Mouse (Mus musculus) CH12.LX (cell line): ENCODE measurements at regions not wholly inside any gene's neighbourhood (a gene's known extent, or its start where the extent isn't known, plus 50 kb on each side); places are given as distances from the start of the nearest gene placed in this dataset.

Source experiments
- DNase-seq: peaks from one replicate; pipeline ENCODE4 v3.0.0-alpha.2; 2013; ENCODE audit errors: extremely low read depth
- H3K27ac ChIP-seq: 2 replicates; pipeline ENCODE4 v1.5.1; 2012; ENCODE audit warnings: low read depth, mild to moderate bottlenecking, control low read depth, moderate library complexity; ENCODE audit not compliant: insufficient read depth
- H3K27me3 ChIP-seq: replicated peaks from 2 replicates; pipeline ENCODE3; 2012; ENCODE audit warnings: inconsistent platforms
- H3K36me3 ChIP-seq, 2 experiments: replicated peaks in 1 of 2; 2 replicates each; pipeline versions ENCODE3 to v1.6.1; 2012; ENCODE audit warnings: inconsistent platforms in 1 of 2, low read length in 1 of 2, mild to moderate bottlenecking in 1 of 2, mixed read lengths in 1 of 2, moderate library complexity in 1 of 2; ENCODE audit not compliant: control insufficient read depth in 1 of 2, insufficient read depth in 1 of 2
- H3K4me1 ChIP-seq, 2 experiments: 2 replicates each; pipeline ENCODE4 v1.6.1; 2012; ENCODE audit warnings: inconsistent platforms in 1 of 2, moderate library complexity in 1 of 2; ENCODE audit not compliant: insufficient read depth in 2 of 2, control insufficient read depth in 1 of 2
- H3K4me2 ChIP-seq: 2 replicates; pipeline ENCODE4 v1.6.1; 2012; ENCODE audit warnings: low read depth, mild to moderate bottlenecking, control low read depth; ENCODE audit not compliant: poor library complexity, insufficient read depth, severe bottlenecking
- H3K4me3 ChIP-seq, 3 experiments: fragments of 150-350 bp in 1 of 3; sonication (generic) in 1 of 3; replicated peaks in 1 of 3; 2 replicates each; pipeline versions ENCODE3 to v1.5.1; 2011 to 2012; ENCODE audit warnings: low read depth in 2 of 3, low read length in 2 of 3, mild to moderate bottlenecking in 2 of 3, moderate library complexity in 2 of 3, control low read depth in 1 of 3, improper control_type of control experiment in 1 of 3, inconsistent platforms in 1 of 3, mixed read lengths in 1 of 3; ENCODE audit not compliant: poor library complexity in 1 of 3
- H3K79me2 ChIP-seq: replicated peaks from 2 replicates; pipeline ENCODE4 v1.6.1; 2012; ENCODE audit warnings: mild to moderate bottlenecking, moderate library complexity; ENCODE audit not compliant: control insufficient read depth, poor library complexity, insufficient read depth, severe bottlenecking; ENCODE audit errors: extremely low read depth
- H3K9ac ChIP-seq: 2 replicates; pipeline ENCODE4 v1.6.1; 2012; ENCODE audit warnings: low read depth, mild to moderate bottlenecking, control low read depth, moderate library complexity; ENCODE audit not compliant: insufficient read depth
- H3K9me3 ChIP-seq: replicated peaks from 2 replicates; pipeline ENCODE3; 2012; ENCODE audit warnings: low read length, inconsistent platforms, mixed read lengths
- BHLHE40 ChIP-seq: IDR thresholded peaks from 2 replicates; pipeline ENCODE4 v1.6.1; 2011; ENCODE audit warnings: mild to moderate bottlenecking, low read depth, low read length, improper control_type of control experiment
- CTCF ChIP-seq, 2 experiments: IDR thresholded peaks in 1 of 2; conservative IDR thresholded peaks in 1 of 2; 2 replicates each; pipeline ENCODE4 v1.5.1; 2011 to 2012; ENCODE audit warnings: low read depth in 2 of 2, low read length in 2 of 2, improper control_type of control experiment in 1 of 2, inconsistent platforms in 1 of 2, mild to moderate bottlenecking in 1 of 2, moderate library complexity in 1 of 2
- ELF1 ChIP-seq: IDR thresholded peaks from 2 replicates; pipeline ENCODE4 v1.6.1; 2014; ENCODE audit warnings: low read depth, mild to moderate bottlenecking, inconsistent platforms, low read length, improper control_type of control experiment
- GABPA ChIP-seq: IDR thresholded peaks from 2 replicates; pipeline ENCODE4 v1.6.1; 2012; ENCODE audit warnings: low read depth, low read length, improper control_type of control experiment, inconsistent platforms; ENCODE audit not compliant: insufficient replicate concordance
- HCFC1 ChIP-seq: IDR thresholded peaks from 2 replicates; pipeline ENCODE4 v1.6.1; 2012; ENCODE audit warnings: low read depth, mild to moderate bottlenecking, inconsistent platforms, low read length, improper control_type of control experiment
- IRF4 ChIP-seq: IDR thresholded peaks from 2 replicates; pipeline ENCODE4 v1.6.1; 2014; ENCODE audit warnings: low read depth, mild to moderate bottlenecking, inconsistent platforms, low read length, improper control_type of control experiment
- MAFK ChIP-seq: IDR thresholded peaks from 2 replicates; pipeline ENCODE4 v1.6.1; 2011; ENCODE audit warnings: low read length, improper control_type of control experiment; ENCODE audit not compliant: insufficient replicate concordance
- MXI1 ChIP-seq: IDR thresholded peaks from 2 replicates; pipeline ENCODE4 v1.6.1; 2011; ENCODE audit warnings: mild to moderate bottlenecking, low read depth, low read length, improper control_type of control experiment
- RAD21 ChIP-seq: IDR thresholded peaks from 2 replicates; pipeline ENCODE4 v1.6.1; 2011; ENCODE audit warnings: low read depth, mild to moderate bottlenecking, low read length, improper control_type of control experiment, moderate library complexity
- RCOR1 ChIP-seq: conservative IDR thresholded peaks from 2 replicates; pipeline ENCODE4 v1.6.1; 2012; ENCODE audit warnings: low read depth, mild to moderate bottlenecking, inconsistent platforms, low read length, improper control_type of control experiment
- SMC3 ChIP-seq: IDR thresholded peaks from 2 replicates; pipeline ENCODE4 v1.6.1; 2011; ENCODE audit warnings: low read depth, low read length, improper control_type of control experiment
- TBP ChIP-seq: conservative IDR thresholded peaks from 2 replicates; pipeline ENCODE4 v1.6.1; 2011; ENCODE audit warnings: low read depth, low read length, improper control_type of control experiment
- TCF12 ChIP-seq: IDR thresholded peaks from 2 replicates; pipeline ENCODE4 v1.6.1; 2014; ENCODE audit warnings: low read depth, mild to moderate bottlenecking, inconsistent platforms, low read length, improper control_type of control experiment
- USF2 ChIP-seq: conservative IDR thresholded peaks from 2 replicates; pipeline ENCODE4 v1.6.1; 2011; ENCODE audit warnings: low read depth, low read length, improper control_type of control experiment
- ZKSCAN1 ChIP-seq: IDR thresholded peaks from 2 replicates; pipeline ENCODE4 v1.6.1; 2012; ENCODE audit warnings: low read depth, inconsistent platforms, low read length, improper control_type of control experiment, borderline replicate concordance
- ZMIZ1 ChIP-seq: IDR thresholded peaks from 2 replicates; pipeline ENCODE4 v1.6.1; 2012; ENCODE audit warnings: low read depth, mild to moderate bottlenecking, inconsistent platforms, low read length, improper control_type of control experiment
- dilution Hi-C: fragments of 300-500 bp; cut with MboI; formaldehyde crosslinking; loops from 2 replicates; pipeline ENCODE4 v1.14.3; 2020; ENCODE audit warnings: low sequenced_read_pairs; ENCODE audit not compliant: extremely low pct_unique_long_range_greater_than_20kb, extremely low pct_ligation_motif_present
- in situ Hi-C: fragments of 300-500 bp; cut with MboI; formaldehyde crosslinking; loops from 3 replicates; pipeline ENCODE4 v1.14.3; 2019; ENCODE audit warnings: low sequenced_read_pairs, low pct_ligation_motif_present, low pct_unique_long_range_greater_than_20kb, mixed read lengths

- dilution Hi-C loops = no loop called here
Observed at GRCm38 (mm10) chrX:21828975-21829374, 84.1 kb upstream of the Gm28269 start.

DNA sequence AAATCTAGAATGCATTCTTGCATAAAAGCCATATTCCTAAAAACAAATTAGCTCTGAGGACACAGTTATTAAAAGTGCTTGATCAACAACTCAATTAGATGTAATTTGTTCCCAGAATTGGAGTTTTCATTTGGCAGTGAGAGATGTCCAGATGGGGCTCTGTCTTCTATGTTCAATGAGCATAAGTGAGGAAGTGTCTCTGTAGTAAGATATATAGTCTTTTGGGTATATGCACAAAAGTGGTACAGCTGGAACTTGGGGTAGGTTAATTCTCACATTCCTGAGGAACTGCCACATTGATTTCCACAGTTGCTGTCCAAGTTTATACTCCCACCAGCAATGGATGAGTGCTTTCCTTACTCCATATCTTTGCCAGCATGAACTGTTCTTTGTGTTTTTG is 64.3 kb upstream of the Gm28269 start:
- in situ Hi-C loops = no loop called here
- no peak for DNase-seq
- TF ChIP-seq HCFC1 = no peak
- no peak for TF ChIP-seq MXI1
- TF ChIP-seq RCOR1 = no peak
- TF ChIP-seq MAFK = no peak
- no peak for TF ChIP-seq IRF4
- no peak for TF ChIP-seq RAD21
- TF ChIP-seq BHLHE40 = no peak
- no peak for TF ChIP-seq TCF12
- no peak for TF ChIP-seq ZKSCAN1
- TF ChIP-seq SMC3 = no peak
- TF ChIP-seq ELF1 = no peak
- TF ChIP-seq GABPA = no peak
- no peak for TF ChIP-seq TBP
- no peak for TF ChIP-seq ZMIZ1
- TF ChIP-seq, all 38 proteins: peak for 0
- no peaks in the 10 kb centered on the region for H3K9me3 ChIP-seq
- H3K27ac ChIP-seq = no peak overlapping the region
- H3K27me3 ChIP-seq = no peaks in the 10 kb centered on the region
- H3K9ac ChIP-seq = no peak overlapping the region
- H3K4me2 ChIP-seq = no peak overlapping the region
- no peaks in the 10 kb centered on the region for H3K4me1 ChIP-seq
- dilution Hi-C loops = no loop called here
- no peak overlapping the region for H3K4me3 ChIP-seq
- no peaks in the 10 kb centered on the region for H3K36me3 ChIP-seq
- no peaks in the 10 kb centered on the region for H3K79me2 ChIP-seq

More at GRCm38 (mm10) chrX:21828975-21829374, 84.1 kb upstream of the Gm28269 start:
- Histone ChIP-seq H3K27me3 (no peaks in the 10 kb centered on the region), H3K4me3 (no peak overlapping the region), H3K9ac (no peak overlapping the region), H3K4me2 (no peak overlapping the region), H3K79me2 (no peaks in the 10 kb centered on the region), H3K9me3 (peaks cover 3% of the 10 kb centered on the region), H3K27ac (no peak overlapping the region), H3K36me3 (no peaks in the 10 kb centered on the region), H3K4me1 (no peaks in the 10 kb centered on the region)
- DNase-seq = no peak
- TF ChIP-seq SMC3 = peak; percentile 48
- TF ChIP-seq USF2 = no peak
- peak; percentile 24 for TF ChIP-seq RAD21
- TF ChIP-seq CTCF (conservative IDR thresholded peaks at IDR 0.05 in 1 of 2, IDR thresholded peaks at IDR 0.05 in 1 of 2; ENCODE audit: low read depth in 2 of 2, low read length in 2 of 2) = peak in 1 of 2 experiments; percentile 47; a peak in 2 of 4 replicates
- no peak for TF ChIP-seq RCOR1
- TF ChIP-seq, all 38 proteins: peak for 3
- in situ Hi-C loops = no loop called here
